Mouse (Mus musculus): Measurements from ENCODE around the gene Ctsk. TPM values are rescaled to one million over a fixed set of nuclear protein-coding genes. Genes with fewer than 3 reads are reported as not detected.

Ctsk gene
- polyA plus RNA-seq, 1 experiment from 2014 or later, result 5.2 TPM

Other genes with a start within 250 kb of the Ctsk start
- 4.0 and 4.1 TPM in 2 replicates for gene Bnipl, start 248.1 kb upstream of the Ctsk start, polyA plus RNA-seq (2015; fragmentation: Nextera tagmentation; extraction: Ambion mirVana)
- 38.1 and 41.6 TPM in 2 replicates for gene Mindy1, start 217.9 kb upstream of the Ctsk start, polyA plus RNA-seq (2015; fragmentation: Nextera tagmentation; extraction: Ambion mirVana)
- gene Prune1, start 217.2 kb upstream of the Ctsk start, polyA plus RNA-seq (2015; fragmentation: Nextera tagmentation; extraction: Ambion mirVana), result 21.0 and 23.9 TPM in 2 replicates
- 1.6 and 2.3 TPM in 2 replicates for gene Anxa9, start 192.1 kb upstream of the Ctsk start, polyA plus RNA-seq (2015; fragmentation: Nextera tagmentation; extraction: Ambion mirVana)
- 201 and 203 TPM in 2 replicates for gene Cers2, start 184.5 kb upstream of the Ctsk start, polyA plus RNA-seq (2015; fragmentation: Nextera tagmentation; extraction: Ambion mirVana)
- 35.7 and 40.4 TPM in 2 replicates for gene Setdb1, start 142.1 kb upstream of the Ctsk start, polyA plus RNA-seq (2015; fragmentation: Nextera tagmentation; extraction: Ambion mirVana)
- not detected in 2 replicates for gene 4930558C23Rik, start 96.4 kb upstream of the Ctsk start, polyA plus RNA-seq (2015; fragmentation: Nextera tagmentation; extraction: Ambion mirVana)
- gene Arnt, start 64.9 kb upstream of the Ctsk start, polyA plus RNA-seq (2015; fragmentation: Nextera tagmentation; extraction: Ambion mirVana), result 48.0 and 48.5 TPM in 2 replicates
- gene Ctss, start 27.5 kb downstream of the Ctsk start, polyA plus RNA-seq (2015; fragmentation: Nextera tagmentation; extraction: Ambion mirVana), result 24.2 and 30.4 TPM in 2 replicates
- 0.10 TPM in 1 of 2 replicates, not detected in the other for gene Hormad1, start 60.4 kb downstream of the Ctsk start, polyA plus RNA-seq (2015; fragmentation: Nextera tagmentation; extraction: Ambion mirVana)
- gene Golph3l, start 89.7 kb downstream of the Ctsk start, polyA plus RNA-seq (2015; fragmentation: Nextera tagmentation; extraction: Ambion mirVana), result 32.3 and 33.6 TPM in 2 replicates
- 65.3 and 69.2 TPM in 2 replicates for gene Ensa, start 125.7 kb downstream of the Ctsk start, polyA plus RNA-seq (2015; fragmentation: Nextera tagmentation; extraction: Ambion mirVana)
- gene Mcl1, start 159.5 kb downstream of the Ctsk start, polyA plus RNA-seq (2015; fragmentation: Nextera tagmentation; extraction: Ambion mirVana), result 64.5 and 65.2 TPM in 2 replicates
- gene Adamtsl4, start 188.7 kb downstream of the Ctsk start, polyA plus RNA-seq (2015; fragmentation: Nextera tagmentation; extraction: Ambion mirVana), result 3.1 and 5.7 TPM in 2 replicates
- 16.9 and 20.4 TPM in 2 replicates for gene Ecm1, start 240.3 kb downstream of the Ctsk start, polyA plus RNA-seq (2015; fragmentation: Nextera tagmentation; extraction: Ambion mirVana)

All from lung, embryonic 15.5 days (tissue).